Mouse (Mus musculus): Measurements from ENCODE around the gene Sfswap. TPM values are rescaled to one million over a fixed set of nuclear protein-coding genes. Genes with fewer than 3 reads are reported as not detected.
"Not testable (repeated sequence)": the region's sequence is repeated elsewhere in the genome, so short reads cannot be mapped to it uniquely, and the experiment has no call there.

The Sfswap gene
- total and polyA plus RNA-seq, 3 experiments: 83.4 to 216 (median 91.0) TPM

- Histone ChIP-seq H3K9me3 (replicated peaks) (peaks cover 48% of the 10 kb centered on the region), H3K27me3 (ENCODE audit: insufficient read depth, low read length) (no peaks in the 10 kb centered on the region; the same call in 1 of the 2 replicates), H3K4me1 (ENCODE audit: insufficient read depth, low read depth, low read length) (no peaks in the 10 kb centered on the region), H3K36me3 (replicated peaks) (no peaks in the 10 kb centered on the region), H3K4me3 (ENCODE audit: low read depth, low read length) (no peak overlapping the region)
- DNase-seq (ENCODE audit: low spot score): no peak
- ATAC-seq (ENCODE audit: extremely low read depth, insufficient number of reproducible peaks, low FRiP score, poor library complexity, severe bottlenecking): no peak
- TF ChIP-seq GATA1 (IDR thresholded peaks at IDR 0.05; ENCODE audit: borderline replicate concordance, low read length): no peak
- no peak for TF ChIP-seq TAL1 (conservative IDR thresholded peaks at IDR 0.05; ENCODE audit: low read depth, low read length)
- TF ChIP-seq CTCF (IDR thresholded peaks at IDR 0.05; ENCODE audit: low read depth, low read length): no peak
- TF ChIP-seq POLR2AphosphoS5 (IDR thresholded peaks at IDR 0.05; ENCODE audit: insufficient replicate concordance, low read depth, low read length): no peak
- no peak for TF ChIP-seq GATA2 (IDR thresholded peaks at IDR 0.05; ENCODE audit: borderline replicate concordance, low read depth, low read length)
These were observed 42.9 kb upstream of the Sfswap start for GRCm38 (mm10) chr5:129458109-129458508.

- Histone ChIP-seq H3K9me3 (replicated peaks) (peaks cover 45% of the 10 kb centered on the region), H3K27me3 (ENCODE audit: insufficient read depth, low read length) (no peaks in the 10 kb centered on the region; the same call in 1 of the 2 replicates), H3K4me1 (ENCODE audit: insufficient read depth, low read depth, low read length) (no peaks in the 10 kb centered on the region), H3K4me3 (ENCODE audit: low read depth, low read length) (no peak overlapping the region), H3K36me3 (replicated peaks) (no peaks in the 10 kb centered on the region)
- TF ChIP-seq GATA1 (IDR thresholded peaks at IDR 0.05; ENCODE audit: borderline replicate concordance, low read length) (no peak), TAL1 (conservative IDR thresholded peaks at IDR 0.05; ENCODE audit: low read depth, low read length) (no peak), CTCF (IDR thresholded peaks at IDR 0.05; ENCODE audit: low read depth, low read length) (no peak), GATA2 (IDR thresholded peaks at IDR 0.05; ENCODE audit: borderline replicate concordance, low read depth, low read length) (no peak), POLR2AphosphoS5 (IDR thresholded peaks at IDR 0.05; ENCODE audit: insufficient replicate concordance, low read depth, low read length) (no peak)
- no peak for ATAC-seq (ENCODE audit: extremely low read depth, insufficient number of reproducible peaks, low FRiP score, poor library complexity, severe bottlenecking)
- DNase-seq (ENCODE audit: low spot score): no peak
These were observed 42.5 kb upstream of the Sfswap start for GRCm38 (mm10) chr5:129458541-129458940.

GRCm38 (mm10) chr5:129460798-129461476 is 40.1 kb upstream of the Sfswap start:
- no peaks in the 10 kb centered on the region for H3K4me1 ChIP-seq (ENCODE audit: insufficient read depth, low read depth, low read length)
- no peaks in the 10 kb centered on the region for H3K36me3 ChIP-seq (replicated peaks)
- peaks cover 32% of the 10 kb centered on the region for H3K9me3 ChIP-seq (replicated peaks)
- no peaks in the 10 kb centered on the region for H3K27me3 ChIP-seq (ENCODE audit: insufficient read depth, low read length)
- ATAC-seq (ENCODE audit: extremely low read depth, insufficient number of reproducible peaks, low FRiP score, poor library complexity, severe bottlenecking) (no peak), DNase-seq (ENCODE audit: low spot score) (no peak)
- no peak for TF ChIP-seq GATA1 (IDR thresholded peaks at IDR 0.05; ENCODE audit: borderline replicate concordance, low read length)
- TF ChIP-seq POLR2AphosphoS5 (IDR thresholded peaks at IDR 0.05; ENCODE audit: insufficient replicate concordance, low read depth, low read length): no peak
- TF ChIP-seq CTCF (IDR thresholded peaks at IDR 0.05; ENCODE audit: low read depth, low read length): no peak
- no peak for TF ChIP-seq GATA2 (IDR thresholded peaks at IDR 0.05; ENCODE audit: borderline replicate concordance, low read depth, low read length)
- TF ChIP-seq TAL1 (conservative IDR thresholded peaks at IDR 0.05; ENCODE audit: low read depth, low read length): no peak
- H3K4me3 ChIP-seq (ENCODE audit: low read depth, low read length): no peak overlapping the region

- not testable (repeated sequence) for ATAC-seq (ENCODE audit: extremely low read depth, insufficient number of reproducible peaks, low FRiP score, poor library complexity, severe bottlenecking); H3K36me3 ChIP-seq (replicated peaks); H3K4me3 ChIP-seq (ENCODE audit: low read depth, low read length)
These were observed 37.4 kb upstream of the Sfswap start for GRCm38 (mm10) chr5:129463648-129464047.

GRCm38 (mm10) chr5:129465788-129466187 is 35.2 kb upstream of the Sfswap start:
- peaks cover 24% of the 10 kb centered on the region for H3K9me3 ChIP-seq (replicated peaks)
- ATAC-seq (ENCODE audit: extremely low read depth, insufficient number of reproducible peaks, low FRiP score, poor library complexity, severe bottlenecking) (no peak), DNase-seq (ENCODE audit: low spot score) (no peak)
- H3K36me3 ChIP-seq (replicated peaks): no peaks in the 10 kb centered on the region
- H3K4me3 ChIP-seq (ENCODE audit: low read depth, low read length): no peak overlapping the region
- no peaks in the 10 kb centered on the region for H3K4me1 ChIP-seq (ENCODE audit: insufficient read depth, low read depth, low read length)
- H3K27me3 ChIP-seq (ENCODE audit: insufficient read depth, low read length): no peaks in the 10 kb centered on the region
- TF ChIP-seq POLR2AphosphoS5 (IDR thresholded peaks at IDR 0.05; ENCODE audit: insufficient replicate concordance, low read depth, low read length): no peak
- no peak for TF ChIP-seq GATA1 (IDR thresholded peaks at IDR 0.05; ENCODE audit: borderline replicate concordance, low read length)
- no peak for TF ChIP-seq GATA2 (IDR thresholded peaks at IDR 0.05; ENCODE audit: borderline replicate concordance, low read depth, low read length)
- no peak for TF ChIP-seq CTCF (IDR thresholded peaks at IDR 0.05; ENCODE audit: low read depth, low read length)
- no peak for TF ChIP-seq TAL1 (conservative IDR thresholded peaks at IDR 0.05; ENCODE audit: low read depth, low read length)

More at GRCm38 (mm10) chr5:129463648-129464047, 37.4 kb upstream of the Sfswap start:
- not testable (repeated sequence) for DNase-seq (ENCODE audit: low spot score); H3K27me3 ChIP-seq (ENCODE audit: insufficient read depth, low read length); H3K4me1 ChIP-seq (ENCODE audit: insufficient read depth, low read depth, low read length)
- H3K9me3 ChIP-seq (replicated peaks): peaks cover 28% of the 10 kb centered on the region

GRCm38 (mm10) chr5:129475532-129476045 is 25.4 kb upstream of the Sfswap start:
- no peak overlapping the region for H3K4me3 ChIP-seq (ENCODE audit: low read depth, low read length)
- no peak for TF ChIP-seq CTCF (IDR thresholded peaks at IDR 0.05; ENCODE audit: low read depth, low read length)
- no peak for TF ChIP-seq TAL1 (conservative IDR thresholded peaks at IDR 0.05; ENCODE audit: low read depth, low read length)
- no peak for TF ChIP-seq POLR2AphosphoS5 (IDR thresholded peaks at IDR 0.05; ENCODE audit: insufficient replicate concordance, low read depth, low read length)
- TF ChIP-seq GATA2 (IDR thresholded peaks at IDR 0.05; ENCODE audit: borderline replicate concordance, low read depth, low read length): no peak
- TF ChIP-seq GATA1 (IDR thresholded peaks at IDR 0.05; ENCODE audit: borderline replicate concordance, low read length): no peak
- no peak for DNase-seq (ENCODE audit: low spot score)
- no peaks in the 10 kb centered on the region for H3K27me3 ChIP-seq (ENCODE audit: insufficient read depth, low read length)
- ATAC-seq (ENCODE audit: extremely low read depth, insufficient number of reproducible peaks, low FRiP score, poor library complexity, severe bottlenecking): no peak
- H3K4me1 ChIP-seq (ENCODE audit: insufficient read depth, low read depth, low read length): no peaks in the 10 kb centered on the region
- H3K36me3 ChIP-seq (replicated peaks): no peaks in the 10 kb centered on the region
- H3K9me3 ChIP-seq (replicated peaks): no peaks in the 10 kb centered on the region; the same call in 1 of the 2 replicates
